Mouse (Mus musculus): ENCODE measurements around the gene Rab11fip4.

Gene Rab11fip4

DNA sequence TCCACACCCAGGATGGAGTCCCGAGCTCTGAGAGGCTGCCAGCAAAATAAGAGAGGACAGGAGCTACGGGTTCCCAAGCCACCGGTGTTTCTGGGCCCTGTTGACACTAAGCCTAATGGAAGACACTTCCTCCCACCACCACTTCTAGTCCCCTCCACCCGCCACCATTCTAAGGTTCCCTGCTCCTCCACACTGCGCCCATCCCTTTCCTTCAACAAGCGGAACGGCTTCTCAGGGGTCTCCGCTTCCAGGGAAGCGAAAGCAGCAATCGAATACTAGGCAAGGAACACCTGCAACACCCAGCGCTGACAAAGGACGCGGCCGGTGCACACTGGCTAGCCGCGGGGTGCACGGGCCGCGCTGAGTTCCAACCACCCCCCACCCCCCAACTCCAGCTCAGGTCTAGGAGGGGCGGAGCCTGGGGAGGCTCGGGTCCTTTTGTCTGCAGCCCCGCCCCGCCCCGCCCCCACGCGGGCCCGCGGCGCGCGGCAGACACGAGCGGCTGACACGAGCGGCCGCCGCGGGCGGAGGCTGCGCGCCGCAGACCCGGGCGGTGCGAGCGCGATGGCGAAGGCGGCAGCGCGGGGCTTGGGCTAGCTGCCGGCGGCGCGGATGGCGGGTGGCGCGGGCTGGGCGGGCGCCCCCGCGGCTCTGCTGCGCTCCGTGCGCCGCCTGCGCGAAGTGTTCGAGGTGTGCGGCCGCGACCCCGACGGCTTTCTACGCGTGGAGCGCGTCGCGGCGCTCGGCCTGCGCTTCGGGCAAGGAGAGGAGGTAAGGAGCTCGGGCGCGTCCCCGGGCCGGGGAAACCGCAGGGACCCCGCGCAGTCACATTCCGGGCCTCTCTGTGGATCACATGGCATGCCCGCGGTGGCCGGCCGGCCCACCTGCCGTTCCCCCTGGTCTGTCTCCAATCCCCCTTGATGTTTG lies at the start of gene Rab11fip4:
TSS of gene Rab11fip4 (plus strand) at position 549 of the 927 bp plus-strand sequence.
- DNase-seq (ENCODE audit: low spot score) = no peak

DNA sequence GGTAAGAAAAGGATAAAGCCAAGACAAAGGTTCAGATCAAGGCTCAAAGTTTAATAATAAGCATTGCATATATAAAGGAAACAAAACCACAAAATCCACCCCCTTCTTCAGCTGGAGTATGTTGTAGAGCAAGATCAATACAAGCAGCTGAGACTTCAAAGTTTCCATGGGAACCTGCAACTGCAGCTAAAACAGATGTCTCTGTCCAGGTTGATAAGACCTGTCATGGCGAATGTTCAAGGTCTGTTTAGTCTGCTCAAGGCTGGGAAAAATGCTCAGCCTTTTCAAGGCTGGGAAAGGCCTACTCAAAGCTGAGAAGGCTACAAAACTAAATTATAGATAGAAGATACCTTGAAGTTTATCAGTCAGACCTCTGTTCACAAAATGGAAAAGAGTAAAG lies 38.4 kb upstream of the Rab11fip4 start:
- no peak for DNase-seq (ENCODE audit: low spot score)

DNA sequence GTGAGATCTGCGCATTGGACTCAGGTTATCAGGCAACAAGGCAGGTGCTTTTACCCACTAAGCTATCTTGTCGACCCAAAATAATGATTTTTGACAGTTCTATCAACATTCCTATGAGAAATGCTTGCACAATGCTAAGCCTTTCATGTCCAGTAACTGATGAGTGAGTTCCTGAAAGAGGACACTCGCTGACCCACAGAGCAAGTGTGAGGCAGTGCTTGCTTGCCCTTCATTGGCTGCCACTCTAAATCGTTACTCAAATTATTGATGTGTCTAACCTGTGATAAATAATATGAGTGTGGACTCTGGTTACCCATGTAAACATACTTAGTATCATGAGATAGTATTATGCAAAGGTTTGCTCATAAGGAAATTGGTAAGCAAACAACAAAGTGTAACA lies 30.5 kb upstream of the Rab11fip4 start:
- no peak for DNase-seq (ENCODE audit: low spot score)

DNA sequence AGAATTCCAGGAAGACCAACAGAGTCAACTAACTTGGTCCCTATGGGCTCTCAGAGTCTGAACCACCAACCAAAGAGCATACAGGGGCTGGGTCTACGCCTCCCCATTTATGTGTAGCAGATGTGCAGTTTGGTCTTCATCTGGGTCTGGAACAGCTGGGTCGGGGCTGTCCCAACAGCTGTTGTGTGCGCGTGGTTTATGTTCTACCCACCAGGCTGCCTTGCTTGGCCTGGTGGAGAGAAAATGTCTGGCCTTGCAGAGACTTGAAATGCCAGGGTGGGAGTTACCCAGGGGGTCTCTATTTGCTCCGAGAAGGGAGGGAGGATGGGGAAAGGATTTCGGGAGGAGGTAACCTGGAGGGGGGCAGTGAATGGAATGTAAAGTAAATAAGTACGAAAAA lies 27.5 kb upstream of the Rab11fip4 start:
- no peak for DNase-seq (ENCODE audit: low spot score)

GRCm38 (mm10) chr11:79566947-79567346 lies 24.1 kb upstream of the Rab11fip4 start:
- no peak for DNase-seq (ENCODE audit: low spot score)

DNA sequence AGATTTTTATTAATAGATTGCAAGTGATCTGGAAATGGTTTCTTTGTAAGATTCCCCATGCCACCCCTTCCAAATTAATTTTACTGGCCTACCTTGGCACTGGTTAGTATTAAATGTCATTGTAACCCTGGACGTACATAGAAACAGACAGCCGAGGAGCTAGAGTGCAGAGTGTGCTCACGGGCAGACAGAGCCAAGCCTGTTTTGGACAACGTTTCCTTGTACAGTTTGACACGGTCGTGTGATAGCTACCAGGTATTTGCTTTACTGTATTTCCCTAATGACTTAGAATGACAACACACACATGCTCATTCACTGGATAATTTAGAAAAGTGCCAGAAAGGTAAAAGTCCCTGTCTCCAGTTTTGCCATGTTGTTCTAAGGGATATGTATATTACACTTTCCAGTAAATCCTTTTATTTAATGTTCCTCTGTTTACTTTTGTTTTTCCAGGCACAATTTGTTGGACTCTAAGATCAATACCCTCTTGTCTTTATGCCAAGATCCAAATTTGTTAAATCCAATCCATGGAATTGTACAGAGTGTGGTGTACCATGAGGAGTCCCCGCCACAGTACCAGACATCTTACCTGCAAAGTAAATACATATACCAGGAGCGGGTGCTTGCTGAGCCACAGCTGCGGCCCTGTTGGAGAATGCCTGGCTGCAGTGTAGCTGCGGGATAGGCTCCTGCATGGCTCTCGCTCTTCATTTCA lies 22.7 kb upstream of the Rab11fip4 start:
- no peak for DNase-seq (ENCODE audit: low spot score)

GRCm38 (mm10) chr11:79570319-79570718 lies 20.7 kb upstream of the Rab11fip4 start:
- no peak for DNase-seq (ENCODE audit: low spot score)

DNA sequence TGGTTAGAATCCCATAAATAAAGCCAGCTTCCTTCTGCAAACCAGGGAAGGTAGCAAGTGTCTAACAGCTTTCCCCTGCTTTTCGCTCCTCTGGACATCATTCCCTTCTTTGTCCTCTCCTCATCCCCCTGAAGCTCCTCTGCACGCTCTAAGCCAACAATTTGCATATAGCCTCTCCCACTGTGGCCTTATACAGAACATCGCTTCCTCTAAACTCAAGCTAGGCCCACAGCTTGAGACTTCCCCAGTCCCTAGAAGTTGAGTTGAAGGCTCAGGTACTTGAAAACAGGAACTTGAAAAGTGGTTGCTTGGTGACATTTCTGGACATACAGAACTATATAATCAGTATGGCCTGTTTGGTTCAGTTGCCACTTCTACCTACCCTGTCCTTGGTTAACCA lies 17.2 kb upstream of the Rab11fip4 start:
- no peak for DNase-seq (ENCODE audit: low spot score)

GRCm38 (mm10) chr11:79575383-79576073 lies 15.5 kb upstream of the Rab11fip4 start:
- DNase-seq (ENCODE audit: low spot score) = no peak

GRCm38 (mm10) chr11:79577741-79578140 lies 13.3 kb upstream of the Rab11fip4 start:
- peak; percentile 72 for DNase-seq (ENCODE audit: low spot score)

- DNase-seq (ENCODE audit: low spot score) = no peak
These were observed 10.4 kb upstream of the Rab11fip4 start for GRCm38 (mm10) chr11:79580660-79581059.

- no peak for DNase-seq (ENCODE audit: low spot score)
These were observed 9.8 kb upstream of the Rab11fip4 start for GRCm38 (mm10) chr11:79581257-79581656.

DNA sequence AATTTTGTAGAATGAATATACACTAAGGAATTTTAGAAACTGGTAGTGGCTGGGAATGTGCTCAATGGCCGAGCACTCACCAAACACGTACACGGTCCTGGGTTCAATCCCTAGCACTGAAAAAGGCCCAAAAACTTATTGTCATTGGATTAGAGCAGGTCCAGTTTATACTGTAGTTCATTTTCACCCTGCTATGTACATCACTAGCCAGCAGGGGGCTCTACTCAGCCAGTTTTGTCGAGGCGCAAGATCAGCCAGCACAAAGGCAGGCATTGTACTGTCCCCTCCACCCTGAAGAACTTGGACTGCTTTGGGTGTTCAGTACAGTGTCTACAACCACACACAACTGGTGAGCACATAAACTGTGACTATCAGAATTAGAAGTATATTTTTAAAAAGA lies 6.8 kb upstream of the Rab11fip4 start:
- DNase-seq (ENCODE audit: low spot score) = peak; percentile 55

DNA sequence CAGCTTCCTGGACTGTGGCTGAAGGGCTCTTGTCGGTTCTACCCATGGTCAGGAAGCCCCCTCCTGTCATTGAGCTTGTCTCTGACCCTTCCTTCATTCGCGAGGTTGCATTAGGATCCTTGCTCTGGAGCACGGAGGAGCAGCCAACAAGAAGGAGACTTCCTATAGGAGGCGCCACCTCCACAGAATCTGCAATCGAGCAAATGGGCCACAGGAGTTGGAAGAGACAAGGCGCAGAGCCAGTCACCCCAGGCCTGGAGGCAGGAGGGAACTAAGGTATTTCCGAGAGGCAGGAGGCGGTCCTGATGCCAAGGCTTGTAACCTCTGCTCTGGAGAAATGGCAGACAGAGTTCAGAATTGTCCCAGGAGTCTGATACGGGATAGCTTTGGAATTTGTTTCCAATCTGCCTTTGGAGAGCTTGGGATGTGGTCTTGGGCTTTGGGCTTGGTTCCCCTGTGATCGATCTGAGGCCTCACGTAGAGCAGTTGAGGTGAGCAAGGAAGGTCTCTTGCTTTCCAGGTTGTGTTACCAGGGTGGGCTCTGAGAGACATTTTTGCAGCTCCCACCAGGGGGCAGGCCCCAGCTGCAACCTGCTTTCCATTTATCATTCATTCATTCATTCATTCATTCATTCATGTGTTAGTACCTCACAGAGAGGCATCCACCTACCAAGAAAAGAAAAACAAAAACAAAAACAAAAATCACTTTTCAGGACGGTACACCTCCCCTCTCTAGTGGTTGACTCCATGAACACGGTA lies 1.5 kb upstream of the Rab11fip4 start:
- DNase-seq (ENCODE audit: low spot score) = no peak

DNA sequence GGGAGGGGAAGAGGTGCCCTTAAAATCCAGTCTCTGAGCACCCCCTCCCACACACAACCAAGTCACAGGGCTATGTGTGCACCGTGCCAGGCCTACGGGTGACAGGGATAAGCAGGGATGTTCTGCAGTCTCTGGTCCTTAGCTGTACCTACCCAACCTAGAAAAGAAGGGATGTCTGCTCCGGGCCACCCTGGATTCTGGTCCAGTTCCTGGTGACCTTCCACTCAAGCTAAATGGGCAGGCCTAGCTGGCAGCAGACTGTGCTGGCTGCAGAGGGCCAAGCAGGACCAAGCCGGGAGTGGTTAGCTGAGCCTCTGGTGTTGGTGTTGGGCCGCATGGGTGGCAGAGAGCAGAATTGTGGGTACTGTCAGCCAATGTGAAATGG lies 571 bp downstream of the Rab11fip4 start:
- DNase-seq (ENCODE audit: low spot score) = no peak

- DNase-seq (ENCODE audit: low spot score) = no peak
These were observed 2.5 kb downstream of the Rab11fip4 start for GRCm38 (mm10) chr11:79593495-79593894.

DNA sequence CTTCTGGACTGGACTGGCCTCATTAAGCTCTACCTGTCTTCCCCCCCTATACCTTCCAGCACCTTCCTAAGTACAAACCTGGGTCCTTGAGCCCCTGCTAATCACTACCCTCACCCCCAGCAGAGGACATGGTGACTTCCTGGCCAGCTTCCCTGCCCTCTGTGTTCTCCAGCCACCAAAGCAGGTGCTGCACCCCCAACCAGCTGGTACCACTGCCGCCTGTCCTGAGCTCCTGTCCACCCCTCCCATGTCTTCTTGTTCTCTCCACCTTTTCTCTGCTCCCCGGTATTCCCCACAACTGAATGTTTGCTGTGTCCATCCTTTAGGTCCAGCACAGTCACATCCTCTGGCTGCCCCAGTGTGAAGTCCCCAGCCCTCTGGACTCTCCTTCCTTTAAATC lies 19.4 kb downstream of the Rab11fip4 start:
- no peak for DNase-seq (ENCODE audit: low spot score)

DNA sequence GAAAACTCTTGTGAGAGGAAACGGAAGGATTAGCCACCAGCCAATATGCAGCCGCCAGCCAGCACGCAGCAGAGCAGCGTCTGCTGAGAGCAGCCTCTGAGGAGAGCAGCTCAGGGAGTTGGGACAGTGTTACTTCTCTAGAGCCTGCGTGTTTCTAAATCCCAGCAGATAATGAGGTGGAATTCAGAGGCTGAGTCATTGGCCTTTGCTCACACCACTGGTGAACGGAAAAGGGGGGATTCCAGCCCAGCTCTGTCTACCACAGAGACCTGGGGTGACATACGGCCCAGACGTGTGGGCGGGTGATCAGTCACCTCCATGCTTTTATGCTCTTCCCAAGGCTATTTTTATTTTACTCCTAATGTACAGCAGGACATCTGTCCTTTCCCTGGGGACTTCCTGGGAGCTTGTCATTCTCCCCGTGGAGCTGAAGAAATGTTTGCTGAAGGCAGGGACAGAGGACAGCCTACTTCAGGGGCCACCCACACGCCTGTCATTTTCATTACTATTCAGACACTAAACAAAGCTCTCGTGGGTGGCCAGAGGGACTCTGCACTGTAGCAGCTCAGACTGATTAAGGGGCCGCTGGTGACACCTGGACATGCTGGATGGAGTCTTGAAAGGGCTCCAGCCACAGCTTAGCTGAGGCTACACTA lies 20.1 kb downstream of the Rab11fip4 start:
- DNase-seq (ENCODE audit: low spot score) = no peak

GRCm38 (mm10) chr11:79612046-79612600 lies 21.1 kb downstream of the Rab11fip4 start:
- DNase-seq (ENCODE audit: low spot score) = no peak

DNA sequence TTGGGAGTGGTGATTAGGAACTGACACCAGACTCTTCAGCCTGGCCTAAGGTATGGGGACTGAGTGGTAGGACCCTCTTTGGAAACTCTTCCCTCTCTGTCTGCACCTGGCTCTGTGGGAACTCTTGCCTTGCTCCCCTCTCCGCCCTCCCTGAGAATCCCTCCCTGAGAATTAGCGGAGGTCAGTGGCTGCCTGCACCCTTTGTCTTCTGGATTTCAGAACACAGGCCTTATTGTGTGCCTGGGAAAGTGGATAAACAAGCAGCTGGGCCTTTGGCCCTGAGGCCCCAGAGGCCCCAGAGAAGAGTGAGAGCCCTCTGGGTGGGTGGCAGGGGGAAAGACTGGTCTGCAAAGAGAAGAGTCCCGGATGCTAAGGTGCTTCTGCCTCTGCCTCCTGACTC lies 22.1 kb downstream of the Rab11fip4 start:
- DNase-seq (ENCODE audit: low spot score) = no peak

GRCm38 (mm10) chr11:79613711-79614110 lies 22.7 kb downstream of the Rab11fip4 start:
- no peak for DNase-seq (ENCODE audit: low spot score)

All from ovary, postnatal 14 days (tissue).